Mouse (Mus musculus) testis, adult 2 months (tissue): ENCODE measurements at regions not wholly inside any gene's neighbourhood (a gene's known extent, or its start where the extent isn't known, plus 50 kb on each side); places are given as distances from the start of the nearest gene placed in this dataset.

ENCODE experiments used
- CTCF ChIP-seq: fragments of 200-500 bp; IDR thresholded peaks from 2 replicates; pipeline ENCODE4 v1.5.1; 2012; ENCODE audit warnings: low read depth, mild to moderate bottlenecking, inconsistent platforms, low read length, moderate library complexity; ENCODE audit not compliant: control insufficient read depth, insufficient read depth, insufficient replicate concordance
- POLR2A ChIP-seq: fragments of 200-500 bp; IDR thresholded peaks from 2 replicates; pipeline ENCODE4 v1.6.1; 2012; ENCODE audit warnings: low read depth, mild to moderate bottlenecking, inconsistent platforms, low read length, moderate library complexity; ENCODE audit not compliant: control insufficient read depth

DNA sequence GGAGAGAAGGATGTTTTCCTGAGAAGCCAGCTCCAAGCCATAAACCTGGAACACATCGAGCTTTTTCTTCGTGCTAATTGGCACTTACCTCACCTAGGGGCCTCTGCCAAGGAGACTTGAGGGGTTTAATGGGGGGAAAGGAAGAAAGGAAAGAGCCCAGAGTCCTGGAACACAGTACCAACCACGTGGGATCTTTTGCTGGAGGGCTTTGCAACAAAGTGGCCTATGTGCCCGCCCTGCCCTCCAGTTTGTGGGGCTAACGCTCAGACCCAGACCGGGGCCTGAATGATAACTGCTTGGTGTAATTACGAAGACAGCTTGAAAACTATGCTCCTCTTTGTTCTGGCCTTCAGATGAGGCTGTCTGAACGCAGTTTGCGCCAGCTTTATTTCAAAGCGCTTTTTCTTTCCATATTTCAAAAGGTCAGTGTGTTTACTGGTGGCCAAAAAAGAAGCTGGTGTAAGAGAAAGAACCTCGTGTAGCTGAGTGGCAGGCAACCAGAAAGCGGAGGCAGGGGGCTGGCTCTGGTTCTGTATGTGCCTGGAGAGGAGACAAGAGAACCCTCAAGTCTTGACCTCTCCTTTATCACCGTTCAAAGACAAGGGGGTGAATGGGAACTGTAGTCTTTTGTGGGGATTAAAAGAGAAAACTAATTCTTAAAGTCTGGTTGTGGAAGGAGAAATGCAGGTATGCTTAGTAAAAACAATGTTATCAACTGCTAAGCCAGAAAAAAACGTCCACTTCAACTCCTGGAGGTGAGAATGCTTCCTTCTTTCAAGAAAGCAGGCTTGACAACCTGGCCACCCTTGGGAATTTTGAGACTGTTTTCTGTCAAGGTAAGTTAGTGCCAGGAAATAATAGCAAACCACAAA is 136.1 kb upstream of the Btg1 start:
- TF ChIP-seq CTCF, result no peak
- no peak for TF ChIP-seq POLR2A
